Mouse (Mus musculus) testis, adult 2 months (tissue): ENCODE measurements at regions not wholly inside any gene's neighbourhood (a gene's known extent, or its start where the extent isn't known, plus 50 kb on each side); places are given as distances from the start of the nearest gene placed in this dataset.

Experiments
- CTCF ChIP-seq: fragments of 200-500 bp; IDR thresholded peaks from 2 replicates; pipeline ENCODE4 v1.5.1; 2012; ENCODE audit warnings: low read depth, mild to moderate bottlenecking, inconsistent platforms, low read length, moderate library complexity; ENCODE audit not compliant: control insufficient read depth, insufficient read depth, insufficient replicate concordance
- POLR2A ChIP-seq: fragments of 200-500 bp; IDR thresholded peaks from 2 replicates; pipeline ENCODE4 v1.6.1; 2012; ENCODE audit warnings: low read depth, mild to moderate bottlenecking, inconsistent platforms, low read length, moderate library complexity; ENCODE audit not compliant: control insufficient read depth

GRCm38 (mm10) chr11:18015239-18015638 is 61.6 kb upstream of the Etaa1 start:
- no peak for TF ChIP-seq CTCF
- TF ChIP-seq POLR2A, result no peak
